Mouse (Mus musculus): ENCODE data around the gene Gli1.
A peak's percentile ranks its signal among the peaks of the same experiment; 100 is the strongest.

Gene Gli1

DNA sequence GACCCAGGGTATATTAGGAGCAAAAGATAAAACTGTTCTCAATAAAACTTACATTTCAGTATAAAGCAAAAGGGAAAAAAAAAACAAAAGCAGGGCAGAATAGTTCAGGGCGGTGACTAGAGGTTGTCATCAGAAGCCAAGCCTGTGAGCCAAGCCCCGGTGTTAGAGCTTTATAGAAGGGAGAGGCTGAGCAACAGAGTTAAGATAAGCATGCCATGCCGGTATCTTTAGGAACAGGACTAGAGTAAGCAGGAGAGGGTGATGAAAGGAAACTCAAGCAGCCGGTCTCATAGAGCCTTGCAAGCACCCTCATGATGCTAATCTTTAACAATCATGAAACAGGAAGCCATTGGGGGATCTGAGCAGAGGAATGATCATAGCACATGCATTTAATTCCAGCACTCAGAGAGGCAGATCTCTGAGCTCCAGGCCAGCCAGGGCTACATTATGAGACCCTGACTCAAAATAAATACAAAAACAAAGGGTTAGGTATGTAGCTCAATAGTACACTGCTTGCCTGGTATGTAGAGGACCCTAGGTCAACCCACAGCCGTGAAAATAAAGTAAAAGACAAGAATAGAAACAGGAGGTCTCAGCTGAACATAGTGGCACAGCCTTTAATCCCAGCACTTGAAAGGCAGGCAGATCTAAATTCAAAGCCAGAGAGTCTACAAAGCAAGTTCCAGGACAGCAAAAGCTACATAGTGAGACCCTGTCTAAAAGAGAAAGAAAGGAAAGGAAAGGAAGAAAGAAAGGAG lies 49.7 kb downstream of the Gli1 start:
- no peak for DNase-seq (ENCODE audit: low read depth, low spot score)

DNA sequence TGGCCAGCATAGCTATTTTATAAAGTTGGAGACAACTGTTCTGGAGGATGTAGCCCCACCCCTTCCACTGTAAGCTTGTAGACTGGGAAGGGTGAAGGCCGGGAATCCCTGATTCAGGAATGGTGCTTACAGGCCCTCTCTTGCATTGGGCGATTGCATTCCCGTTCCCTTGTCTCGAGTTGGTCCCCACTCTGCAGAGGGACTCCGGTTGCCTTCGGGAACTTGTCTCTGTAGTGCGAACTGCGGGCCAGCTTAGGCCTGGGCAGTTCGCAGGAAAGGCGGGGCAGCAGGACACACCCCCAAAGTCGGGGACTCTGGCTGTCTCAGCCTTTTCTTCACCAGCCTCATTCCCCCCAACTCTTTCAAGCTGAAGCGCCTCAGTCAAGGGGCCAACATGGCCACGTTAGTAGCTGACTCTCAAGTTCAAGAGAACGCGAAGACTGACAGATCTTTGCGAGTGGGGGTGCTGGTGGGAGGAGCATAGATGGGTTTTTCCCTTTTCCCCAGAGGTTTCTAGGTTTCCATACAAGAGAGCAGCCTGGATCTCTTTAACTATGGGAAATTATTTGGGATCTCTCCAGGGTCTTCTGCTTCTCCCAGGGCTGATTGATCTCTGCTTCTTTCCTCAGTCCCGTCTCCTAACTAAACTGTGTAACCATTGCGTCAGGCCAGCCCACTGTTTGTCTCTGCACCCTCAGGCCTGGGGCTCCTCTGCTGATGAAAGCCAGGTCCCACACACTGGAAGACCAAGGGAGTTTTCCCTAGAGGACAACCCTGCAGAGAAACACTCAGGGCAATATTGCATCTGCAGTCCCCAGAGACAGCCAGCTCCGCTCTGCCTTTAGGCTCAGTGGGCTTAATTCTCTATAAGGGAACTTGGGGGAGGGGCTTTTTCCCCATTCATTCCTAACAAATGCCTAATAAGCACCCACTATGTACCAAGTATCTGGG lies 50.6 kb downstream of the Gli1 start:
- DNase-seq (ENCODE audit: low read depth, low spot score) = peak; percentile 59

DNA sequence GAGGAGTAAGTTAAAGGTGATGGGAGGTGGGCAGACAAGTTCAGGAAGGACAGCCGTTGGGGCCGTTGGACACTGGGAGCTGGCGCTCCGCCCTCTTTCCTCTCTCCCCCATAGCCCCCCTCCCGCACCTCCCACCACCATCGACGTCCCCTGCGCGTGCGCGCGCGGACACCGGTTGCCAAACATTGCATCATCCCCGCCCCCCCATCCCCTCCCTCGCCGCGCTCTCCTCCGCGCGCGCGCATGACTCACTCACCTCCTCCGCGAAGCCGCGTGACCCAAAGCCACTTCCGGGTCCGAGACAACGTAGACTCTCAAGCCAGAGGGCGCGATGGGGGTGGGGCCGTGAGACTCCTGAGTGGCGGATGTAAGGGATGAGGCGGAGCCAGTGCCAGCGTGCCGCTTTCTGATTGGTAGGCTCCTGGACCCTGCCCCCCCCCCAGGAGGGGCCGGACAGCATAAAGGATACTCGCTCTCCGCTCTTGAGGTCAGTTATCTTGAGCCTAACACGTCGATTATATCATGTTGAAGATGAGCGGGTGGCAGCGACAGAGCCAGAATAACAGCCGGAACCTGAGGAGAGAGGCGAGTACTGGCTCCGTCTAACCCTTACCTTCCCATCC lies 51.4 kb downstream of the Gli1 start:
- peak; percentile 100 for DNase-seq (ENCODE audit: low read depth, low spot score)

GRCm38 (mm10) chr10:127289573-127290191 lies 52.1 kb downstream of the Gli1 start:
- DNase-seq (ENCODE audit: low read depth, low spot score) = peak; percentile 87

- peak; percentile 95 for DNase-seq (ENCODE audit: low read depth, low spot score)
These were observed 52.8 kb downstream of the Gli1 start, which contains the start of gene Mbd6 for GRCm38 (mm10) chr10:127288800-127289572. Gene Mbd6 (minus strand): TSS chr10:127289018.

- DNase-seq (ENCODE audit: low read depth, low spot score) = no peak
These were observed 53.4 kb downstream of the Gli1 start for GRCm38 (mm10) chr10:127288328-127288799.

GRCm38 (mm10) chr10:127287936-127288293 lies 53.9 kb downstream of the Gli1 start:
- DNase-seq (ENCODE audit: low read depth, low spot score) = no peak

DNA sequence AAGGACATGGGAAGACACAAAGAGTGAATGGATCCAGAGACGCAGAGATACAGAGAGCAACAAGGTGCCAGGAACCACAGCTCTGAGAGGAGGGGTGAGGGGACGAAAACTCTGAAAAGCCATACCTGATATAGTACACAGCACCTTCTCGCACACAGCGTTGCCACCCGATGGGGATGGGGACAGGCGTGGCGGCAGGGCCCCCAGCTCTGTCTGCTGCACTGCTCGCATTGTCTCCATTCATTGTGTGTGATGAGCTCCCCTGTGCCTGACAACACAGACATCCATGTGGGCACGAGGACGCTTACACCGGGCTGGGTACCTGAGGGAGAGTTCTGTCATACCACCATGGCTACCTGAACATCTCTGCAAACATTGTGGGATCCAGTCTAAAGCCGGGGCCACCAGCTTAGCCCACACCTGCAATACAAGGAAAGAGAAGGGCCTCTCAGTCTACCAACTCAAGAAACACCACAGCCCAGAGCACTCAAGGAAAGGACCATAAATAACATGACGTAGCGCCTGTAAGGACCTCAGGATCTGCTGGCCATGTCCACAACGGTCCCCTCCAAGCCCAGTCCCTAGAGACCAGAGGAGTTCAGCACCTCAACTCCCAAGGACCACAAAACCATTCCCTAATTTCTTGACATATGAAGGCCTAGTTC lies 54.4 kb downstream of the Gli1 start:
- DNase-seq (ENCODE audit: low read depth, low spot score) = no peak

DNA sequence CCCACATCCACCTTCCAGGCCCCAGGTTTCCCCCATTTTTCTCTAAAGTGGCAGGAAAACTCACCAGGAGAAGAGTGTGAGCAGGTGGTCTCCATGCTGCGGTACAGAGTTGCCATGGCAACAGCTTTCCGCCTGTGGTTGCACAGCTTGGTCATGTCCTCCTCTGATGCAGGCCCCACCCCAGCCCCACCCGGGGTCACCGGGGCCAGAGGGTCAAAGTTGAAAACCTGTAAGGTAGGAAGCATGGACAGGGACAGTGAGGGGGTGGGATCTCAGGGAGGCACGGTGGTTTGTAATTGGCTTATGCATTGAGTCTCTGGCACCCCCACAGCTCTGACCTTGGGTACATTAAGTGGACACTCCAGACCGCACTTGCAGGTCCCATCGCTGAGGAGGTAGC lies 55.0 kb downstream of the Gli1 start:
- DNase-seq (ENCODE audit: low read depth, low spot score) = no peak

DNA sequence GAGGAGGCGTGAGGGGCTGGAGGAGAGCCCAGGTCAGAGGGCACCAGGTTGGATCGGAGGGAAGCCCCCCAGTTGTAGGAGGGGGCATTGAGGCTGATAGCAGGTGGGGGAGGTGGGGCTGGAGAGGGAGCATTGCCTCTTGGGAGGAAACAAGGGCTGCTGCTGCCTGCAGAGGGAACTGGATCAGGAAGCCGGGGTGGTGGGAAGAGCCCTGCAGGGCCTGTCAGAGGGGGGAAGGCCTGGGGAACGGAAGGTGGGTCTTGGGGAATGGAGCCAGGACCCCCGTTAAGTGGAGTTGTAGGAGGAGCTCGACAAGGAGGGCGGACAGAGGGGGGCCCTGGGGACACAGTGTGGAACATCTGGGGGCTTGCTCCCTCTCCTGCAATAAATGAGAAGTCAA lies 55.6 kb downstream of the Gli1 start:
- no peak for DNase-seq (ENCODE audit: low read depth, low spot score)

DNA sequence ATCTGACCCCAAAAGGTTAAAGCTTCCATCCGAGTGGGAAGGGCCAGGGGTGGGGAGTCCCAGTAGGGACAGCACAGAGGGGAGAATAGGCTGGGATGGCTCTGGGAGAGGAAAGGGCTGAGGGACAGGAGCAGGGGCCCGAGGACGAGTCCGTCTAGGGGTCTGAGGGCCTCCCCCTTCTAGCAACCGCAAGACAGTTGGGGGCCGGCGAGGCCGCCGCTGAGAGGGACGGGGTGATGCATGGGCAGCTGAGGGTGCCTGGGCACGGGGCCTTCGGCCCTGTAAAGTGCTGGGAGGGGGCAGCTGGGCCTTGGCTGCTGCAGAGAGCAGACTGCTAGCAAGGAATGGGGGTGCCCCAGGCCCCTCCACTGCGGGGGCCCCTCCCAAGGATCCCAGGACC lies 56.1 kb downstream of the Gli1 start:
- DNase-seq (ENCODE audit: low read depth, low spot score) = no peak

DNA sequence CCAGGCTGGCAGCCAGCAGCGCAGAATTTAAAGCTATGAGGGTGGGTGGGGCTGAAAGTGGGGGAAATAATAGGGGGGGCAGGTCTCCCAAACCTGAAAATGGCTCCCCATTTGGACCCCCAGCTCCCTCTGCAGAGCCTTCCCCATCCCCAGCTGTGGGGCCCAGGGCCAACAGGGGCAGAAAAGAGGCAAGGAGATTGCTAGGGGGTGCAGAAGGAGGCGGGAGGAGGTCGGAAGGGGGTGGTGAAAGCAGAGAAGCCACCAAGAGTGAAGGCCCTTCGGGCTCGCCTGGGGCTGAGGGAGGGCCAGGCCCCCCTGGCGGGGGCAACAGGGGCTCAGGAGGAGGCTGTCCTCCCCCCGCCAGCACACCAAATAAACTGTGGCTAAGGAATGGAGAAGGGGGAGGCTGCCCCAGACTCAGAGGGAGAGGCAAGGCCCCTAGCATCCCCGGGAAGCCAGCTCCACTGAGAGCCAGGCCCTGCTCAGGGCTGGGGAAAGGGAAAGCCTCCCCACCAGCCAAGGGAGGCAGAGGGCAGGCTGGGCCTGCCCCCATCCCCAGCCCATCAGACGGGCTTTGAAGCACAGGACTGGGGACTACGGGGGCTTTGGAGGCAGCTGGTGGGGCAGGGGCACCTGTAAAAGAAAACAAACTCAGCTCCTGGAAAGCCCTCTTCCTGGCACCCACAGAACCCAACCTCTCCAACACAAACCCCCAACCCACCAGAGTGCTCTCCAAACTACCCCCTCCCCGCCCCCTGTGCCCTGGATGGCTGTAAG lies 56.9 kb downstream of the Gli1 start:
- no peak for DNase-seq (ENCODE audit: low read depth, low spot score)

- no peak for DNase-seq (ENCODE audit: low read depth, low spot score)
These were observed 57.6 kb downstream of the Gli1 start for GRCm38 (mm10) chr10:127284105-127284622.

GRCm38 (mm10) chr10:127282620-127283215 lies 59.1 kb downstream of the Gli1 start:
- DNase-seq (ENCODE audit: low read depth, low spot score) = no peak

- no peak for DNase-seq (ENCODE audit: low read depth, low spot score)
These were observed 60.5 kb downstream of the Gli1 start for GRCm38 (mm10) chr10:127281316-127281715.

Data from skeletal muscle tissue, adult 2 months (tissue).